Comparison of ENCODE assay signal across 9 mouse cellular contexts in genomic region chr13:49052512-49052911, GRCm38 (mm10).
DNase-seq lines count a peak whose midpoint lies in the region; TF ChIP-seq lines count a peak whose summit lies in the region.
"Had no signal": no experiment of that assay in that cellular context is flagged by ENCODE, and none has a peak within 500 bp of the region (broad histone marks: within the 10 kb centered on the region; RNA-seq: fewer than 3 reads in every experiment).

No protein-coding gene starts in this region.

- DNase-seq in heart, postnatal 10 days: peak; percentile 26 to 28
- DNase-seq in heart, postnatal 25 days (ENCODE audit: low spot score): no peak
- DNase-seq in thymus, adult 2 months: peak; percentile 57
- no peak for DNase-seq in thymus, adult 18-20 months
- peak; percentile 32 for DNase-seq in induced T-regulatory cell, adult 2 months (ENCODE audit: low read depth)
- peak; percentile 62 for DNase-seq in thymus, postnatal 25 days
- DNase-seq in gastrocnemius, postnatal 4 days (ENCODE audit: low spot score in 2 of 2): no peak
- DNase-seq in layer of hippocampus, adult 11-12 months (ENCODE audit: low spot score): no peak

- H3K27ac ChIP-seq in thymus, adult 2 months (ENCODE audit: control insufficient read depth, insufficient read depth, low read length): no peak overlapping the region
- H3K27ac ChIP-seq: limb, embryonic 12.5 days had no signal

- H3K4me3 ChIP-seq in thymus, adult 2 months (ENCODE audit: control insufficient read depth, insufficient read depth, low read length): no peak overlapping the region
- H3K4me3 ChIP-seq: limb, embryonic 12.5 days had no signal

- no peaks in the 10 kb centered on the region for H3K27me3 ChIP-seq in thymus, adult 2 months (ENCODE audit: control insufficient read depth, insufficient read depth, low read length)
- H3K27me3 ChIP-seq: limb, embryonic 12.5 days had no signal

- TF ChIP-seq POLR2A in thymus, adult 2 months (IDR thresholded peaks at IDR 0.05; ENCODE audit: control insufficient read depth, extremely low read depth, insufficient read depth, low read length, poor library complexity): no peak

- H3K36me3 ChIP-seq in thymus, adult 2 months (ENCODE audit: control insufficient read depth, insufficient read depth, low read length): no peaks in the 10 kb centered on the region
- H3K36me3 ChIP-seq: limb, embryonic 12.5 days had no signal

- 36% methylated on average over 9 of the region's 9 CpGs for WGBS in thymus, adult 2 months

- TF ChIP-seq CTCF in thymus, adult 2 months (IDR thresholded peaks at IDR 0.05; ENCODE audit: borderline replicate concordance, control insufficient read depth, extremely low read depth, insufficient read depth, low read length, poor library complexity): peak; percentile 80

- intact Hi-C loops in heart, postnatal 10 days (cut with DNase I): no loop called here
- intact Hi-C loops in heart, postnatal 25 days (cut with DNase I): no loop called here

- H3K4me1 ChIP-seq in thymus, adult 2 months (replicated peaks; ENCODE audit: control insufficient read depth, insufficient read depth, low read length): peaks cover 28% of the 10 kb centered on the region

Comparison
In these comparisons a context has a peak if more than half of its experiments do, and no peak if none do; other contexts are left out.
1. DNase-seq: peak in heart, postnatal 10 days (2 of 2), thymus, adult 2 months (single experiment), induced T-regulatory cell, adult 2 months (single experiment) and thymus, postnatal 25 days (single experiment); none in heart, postnatal 25 days (single experiment), thymus, adult 18-20 months (0 of 2), gastrocnemius, postnatal 4 days (0 of 2) and layer of hippocampus, adult 11-12 months (single experiment).